Mouse (Mus musculus) erythroid progenitor cell, adult 5-6 weeks (primary cell): ENCODE measurements around the gene Vps25. TPM values are rescaled to one million over a fixed set of nuclear protein-coding genes. Genes with fewer than 3 reads are reported as not detected.
A peak's percentile ranks its signal among the peaks of the same experiment; 100 is the strongest.

Experiments
- ATAC-seq: replicated peaks from 2 replicates; pipeline ENCODE4 v1.8.0; 2016; ENCODE audit warnings: moderate number of reproducible peaks, mild to moderate bottlenecking, moderate TSS enrichment, inconsistent platforms; ENCODE audit not compliant: poor library complexity, low FRiP score, severe bottlenecking
- total RNA-seq, 2 experiments: library from RNA; stranded (forward) in 1 of 2; stranded (reverse) in 1 of 2; fragments of 150-400 nt in 1 of 2; fragments of 186-747, 209-891 nt in 1 of 2; gene quantifications; 2 replicates each; pipeline versions ENCODE4 v1.2.3 to v1.2.4; 2015 to 2017; ENCODE audit warnings: low replicate concordance in 2 of 2

Gene Vps25
- total RNA-seq, 2 experiments from 2014 or later, result 27.3 to 142 TPM

- ATAC-seq, result no peak
Observed at GRCm38 (mm10) chr11:101236782-101237181, 16.7 kb upstream of the Vps25 start.

GRCm38 (mm10) chr11:101238071-101238647 lies 15.3 kb upstream of the Vps25 start:
- no peak for ATAC-seq

- ATAC-seq, result no peak
Observed at GRCm38 (mm10) chr11:101245071-101245470, 8.4 kb upstream of the Vps25 start.

- no peak for ATAC-seq
Observed at GRCm38 (mm10) chr11:101245855-101246701, 7.4 kb upstream of the Vps25 start, which contains the start of gene Ramp2. Gene Ramp2, plus strand, starts transcription at chr11:101246028.

GRCm38 (mm10) chr11:101246702-101247012 lies 6.8 kb upstream of the Vps25 start:
- no peak for ATAC-seq

GRCm38 (mm10) chr11:101247521-101248030 lies 5.9 kb upstream of the Vps25 start:
- no peak for ATAC-seq

- 0 out of 2 replicates have a peak, but pooled peaks have one; percentile 44 for ATAC-seq
Observed at GRCm38 (mm10) chr11:101248258-101248994, 5.1 kb upstream of the Vps25 start.

GRCm38 (mm10) chr11:101251031-101251430 lies 2.5 kb upstream of the Vps25 start:
- no peak for ATAC-seq

- ATAC-seq, result 0 out of 2 replicates have a peak, but pooled peaks have one; percentile 23
Observed at GRCm38 (mm10) chr11:101252941-101253340, 566 bp upstream of the Vps25 start.

- no peak for ATAC-seq
Observed at GRCm38 (mm10) chr11:101255826-101256775, 2.6 kb downstream of the Vps25 start.

- no peak for ATAC-seq
Observed at GRCm38 (mm10) chr11:101259261-101259712, 5.8 kb downstream of the Vps25 start.

GRCm38 (mm10) chr11:101259948-101260825 lies 6.7 kb downstream of the Vps25 start, which contains the start of gene Wnk4:
Gene Wnk4, plus strand, starts transcription at chr11:101260567.
- peak; percentile 91 for ATAC-seq

- ATAC-seq, result peak; percentile 21; the same call in 1 of the 2 replicates
Observed at GRCm38 (mm10) chr11:101260826-101261380, 7.4 kb downstream of the Vps25 start.

- no peak for ATAC-seq
Observed at GRCm38 (mm10) chr11:101262272-101262967, 8.9 kb downstream of the Vps25 start.

- ATAC-seq, result no peak
Observed at GRCm38 (mm10) chr11:101263138-101263988, 9.9 kb downstream of the Vps25 start.

GRCm38 (mm10) chr11:101263989-101264280 lies 10.4 kb downstream of the Vps25 start:
- ATAC-seq, result no peak
